Mouse (Mus musculus): ENCODE results near the gene Ebf4. TPM values are rescaled to one million over a fixed set of nuclear protein-coding genes. Genes with fewer than 3 reads are reported as not detected.
"Not testable (repeated sequence)": the region's sequence is repeated elsewhere in the genome, so short reads cannot be mapped to it uniquely, and the experiment has no call there.

Gene Ebf4
- polyA plus RNA-seq, 1 experiment from 2014 or later: 2.3 TPM

DNA sequence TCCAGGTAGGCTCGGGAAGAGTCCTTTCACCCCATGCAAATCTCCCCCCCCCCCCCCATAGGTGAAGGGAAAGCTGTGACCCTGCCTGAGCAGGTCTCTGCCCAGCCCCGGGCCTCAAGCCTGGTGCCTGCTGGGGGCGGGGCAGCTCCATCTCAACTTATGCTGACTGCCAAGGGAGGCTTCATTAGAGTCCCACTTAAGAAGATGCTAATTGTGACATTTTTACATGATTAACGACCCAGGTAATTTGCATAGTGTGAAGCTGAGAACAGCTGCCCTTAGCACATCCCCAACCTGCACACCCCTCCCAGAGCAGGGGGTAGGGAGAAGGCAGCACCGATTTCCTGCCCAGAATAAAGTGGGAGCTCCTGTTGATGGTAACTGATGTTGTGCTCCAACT is 63.9 kb downstream of the Ebf4 start:
- ATAC-seq (ENCODE audit: insufficient read depth) (no peak), DNase-seq (no peak)
- 16% methylated on average over 5 of the region's 5 CpGs for WGBS
- no peak overlapping the region for H3K27ac ChIP-seq (ENCODE audit: low read depth)
- no peak for TF ChIP-seq CTCF (IDR thresholded peaks at IDR 0.05; ENCODE audit: low read depth)
- no peaks in the 10 kb centered on the region for H3K9me3 ChIP-seq (ENCODE audit: low read depth, low read length)
- no peak overlapping the region for H3K9ac ChIP-seq
- no peaks in the 10 kb centered on the region for H3K36me3 ChIP-seq (ENCODE audit: insufficient read depth)
- H3K27me3 ChIP-seq (ENCODE audit: insufficient read depth, low read length): peaks cover 53% of the 10 kb centered on the region
- H3K4me1 ChIP-seq (ENCODE audit: insufficient read depth): no peaks in the 10 kb centered on the region
- H3K4me2 ChIP-seq: no peak overlapping the region
- H3K4me3 ChIP-seq (ENCODE audit: low read depth, low read length): no peak overlapping the region

DNA sequence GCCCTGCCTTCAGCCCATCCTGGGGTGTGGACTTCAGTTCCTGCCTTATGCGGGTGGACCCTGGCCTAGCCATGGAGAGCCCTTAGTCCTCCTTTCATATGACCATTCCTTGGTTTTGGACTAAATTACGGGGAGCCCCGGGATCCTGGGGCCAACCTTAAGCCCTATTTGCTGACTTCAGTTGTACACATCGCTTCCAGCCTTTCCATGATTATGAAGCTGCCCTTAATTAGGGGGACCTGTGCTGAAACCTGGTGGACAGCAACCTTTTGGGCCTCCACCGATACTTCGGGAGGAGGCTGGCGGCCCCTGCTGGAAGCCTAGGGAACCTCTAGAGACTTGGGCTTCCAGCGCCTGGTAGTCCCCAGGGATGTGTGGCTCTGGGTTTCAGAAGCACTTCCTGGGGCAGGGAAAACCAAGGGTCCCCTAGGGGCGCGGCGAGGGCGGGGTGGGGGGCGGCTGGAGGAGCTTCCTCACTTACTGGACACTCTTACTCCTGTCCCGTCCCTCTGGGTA is 67.6 kb downstream of the Ebf4 start:
- ATAC-seq (ENCODE audit: insufficient read depth): peak; percentile 36; the same call in 1 of the 2 replicates
- Histone ChIP-seq H3K4me1 (ENCODE audit: insufficient read depth) (0 out of 2 replicates have a peak, but pooled peaks cover 2% of the 10 kb centered on the region), H3K4me3 (ENCODE audit: low read depth, low read length) (no peak overlapping the region), H3K27me3 (ENCODE audit: insufficient read depth, low read length) (peaks cover 57% of the 10 kb centered on the region), H3K4me2 (no peak overlapping the region), H3K27ac (ENCODE audit: low read depth) (no peak overlapping the region), H3K9me3 (ENCODE audit: low read depth, low read length) (no peaks in the 10 kb centered on the region), H3K9ac (no peak overlapping the region), H3K36me3 (ENCODE audit: insufficient read depth) (no peaks in the 10 kb centered on the region)
- TF ChIP-seq CTCF (IDR thresholded peaks at IDR 0.05; ENCODE audit: low read depth): peak; percentile 81
- peak; percentile 84 for DNase-seq
- WGBS: 4% methylated on average over 14 of the region's 14 CpGs

DNA sequence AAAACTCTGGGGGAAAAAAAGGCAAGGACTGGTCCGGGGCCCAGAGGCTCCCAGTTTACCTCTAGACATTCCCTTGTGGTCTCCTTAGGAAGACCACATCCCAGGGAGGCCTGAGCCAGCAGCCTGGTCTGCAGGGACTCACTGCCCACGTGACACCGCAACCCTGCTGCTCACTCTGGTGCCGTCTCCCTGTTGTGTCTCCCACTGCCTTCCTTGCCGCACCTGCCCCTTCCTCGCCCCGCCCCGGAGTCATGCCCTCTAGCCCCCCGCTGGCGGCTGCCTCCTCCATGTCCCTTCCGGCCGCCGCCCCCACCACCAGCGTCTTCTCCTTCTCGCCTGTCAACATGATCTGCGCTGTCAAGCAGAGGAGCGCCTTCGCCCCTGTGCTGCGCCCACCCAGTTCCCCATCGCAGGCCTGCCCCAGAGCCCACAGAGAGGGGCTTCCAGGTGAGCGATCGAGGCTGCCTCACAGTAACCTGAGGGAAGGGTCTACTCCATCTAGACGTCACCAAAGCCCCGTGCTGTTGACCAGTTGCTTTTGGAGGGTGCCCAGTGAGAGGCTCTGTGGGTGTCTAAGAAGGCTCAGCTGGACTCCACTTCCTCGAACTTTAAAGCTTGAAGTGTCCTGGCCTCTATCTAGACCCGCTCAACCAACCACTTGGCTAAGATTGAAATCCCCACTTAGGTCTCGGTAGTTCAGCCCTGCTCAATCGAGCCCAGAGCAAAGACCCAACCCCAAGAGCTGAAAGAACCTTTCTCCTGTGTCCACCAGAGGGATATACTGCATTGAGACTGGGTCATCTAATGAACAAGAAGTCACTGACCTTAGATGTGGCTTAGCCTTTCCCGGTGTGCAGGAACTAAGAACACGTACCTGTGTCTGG is 70.5 kb downstream of the Ebf4 start:
- TF ChIP-seq CTCF (IDR thresholded peaks at IDR 0.05; ENCODE audit: low read depth): peak; percentile 27
- WGBS: 6% methylated on average over 30 of the region's 30 CpGs
- H3K27ac ChIP-seq (ENCODE audit: low read depth): no peak overlapping the region
- H3K9me3 ChIP-seq (ENCODE audit: low read depth, low read length): no peaks in the 10 kb centered on the region
- H3K27me3 ChIP-seq (ENCODE audit: insufficient read depth, low read length): peaks cover 36% of the 10 kb centered on the region
- H3K4me3 ChIP-seq (ENCODE audit: low read depth, low read length): peak overlapping the region; percentile 40
- 0 out of 2 replicates have a peak, but pooled peaks cover 2% of the 10 kb centered on the region for H3K4me1 ChIP-seq (ENCODE audit: insufficient read depth)
- H3K9ac ChIP-seq: peak overlapping the region; percentile 42
- DNase-seq (peak; percentile 48), ATAC-seq (ENCODE audit: insufficient read depth) (peak; percentile 51; the same call in 1 of the 2 replicates)
- no peaks in the 10 kb centered on the region for H3K36me3 ChIP-seq (ENCODE audit: insufficient read depth)
- H3K4me2 ChIP-seq: peak overlapping the region; percentile 65

DNA sequence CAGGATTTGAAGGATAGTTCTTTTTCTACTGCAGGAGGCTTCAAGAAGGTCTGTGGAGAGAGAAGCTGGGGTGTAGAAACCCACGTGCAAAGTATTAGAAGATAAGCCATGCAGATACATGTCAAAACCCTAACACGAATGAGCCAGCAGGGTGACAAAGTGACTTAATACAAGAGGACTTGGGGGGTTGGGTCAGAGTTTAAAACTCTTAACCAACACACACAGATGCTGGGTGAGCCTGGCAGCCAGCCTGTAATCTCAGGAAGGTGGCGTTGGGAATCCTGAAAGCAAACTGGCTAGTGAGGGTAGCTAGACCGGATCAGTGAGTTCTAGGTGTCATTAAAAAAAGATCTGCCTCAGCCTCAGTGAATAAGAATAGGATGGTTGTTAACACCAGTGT is 72.4 kb downstream of the Ebf4 start:
- no peak overlapping the region for H3K9ac ChIP-seq
- H3K4me2 ChIP-seq: no peak overlapping the region
- H3K9me3 ChIP-seq (ENCODE audit: low read depth, low read length): no peaks in the 10 kb centered on the region
- no peak overlapping the region for H3K4me3 ChIP-seq (ENCODE audit: low read depth, low read length)
- DNase-seq (no peak), ATAC-seq (ENCODE audit: insufficient read depth) (no peak)
- H3K4me1 ChIP-seq (ENCODE audit: insufficient read depth): 0 out of 2 replicates have a peak, but pooled peaks cover 2% of the 10 kb centered on the region
- no peak for TF ChIP-seq CTCF (IDR thresholded peaks at IDR 0.05; ENCODE audit: low read depth)
- H3K36me3 ChIP-seq (ENCODE audit: insufficient read depth): no peaks in the 10 kb centered on the region
- peaks cover 17% of the 10 kb centered on the region for H3K27me3 ChIP-seq (ENCODE audit: insufficient read depth, low read length)
- 54% methylated on average over 4 of the region's 4 CpGs for WGBS
- no peak overlapping the region for H3K27ac ChIP-seq (ENCODE audit: low read depth)

DNA sequence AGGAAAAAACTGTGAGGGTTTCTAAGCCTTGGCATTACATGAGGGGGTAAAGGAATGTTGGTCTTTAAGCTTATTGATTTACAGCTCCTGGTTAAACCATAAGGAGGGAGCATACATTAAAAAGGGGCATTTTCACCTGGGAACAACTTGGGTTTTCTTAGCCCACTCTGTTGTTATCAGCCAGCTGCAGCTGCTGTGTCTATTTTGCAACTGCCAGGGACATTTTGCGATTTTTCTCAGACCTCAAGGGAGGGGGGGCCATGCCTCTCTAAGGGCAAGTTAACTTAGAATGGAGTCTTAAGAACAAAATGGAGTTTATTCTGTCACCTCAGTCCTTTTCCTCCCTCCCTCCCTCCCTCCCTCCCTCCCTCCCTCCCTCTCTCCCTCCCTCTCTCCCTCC is 78.1 kb downstream of the Ebf4 start:
- WGBS: 18% methylated on average over 1 of the region's 1 CpGs
- not testable (repeated sequence) for H3K4me1 ChIP-seq (ENCODE audit: insufficient read depth); H3K27me3 ChIP-seq (ENCODE audit: insufficient read depth, low read length); ATAC-seq (ENCODE audit: insufficient read depth); H3K9me3 ChIP-seq (ENCODE audit: low read depth, low read length); H3K9ac ChIP-seq; H3K4me3 ChIP-seq (ENCODE audit: low read depth, low read length); H3K4me2 ChIP-seq; H3K27ac ChIP-seq (ENCODE audit: low read depth); DNase-seq; H3K36me3 ChIP-seq (ENCODE audit: insufficient read depth)

DNA sequence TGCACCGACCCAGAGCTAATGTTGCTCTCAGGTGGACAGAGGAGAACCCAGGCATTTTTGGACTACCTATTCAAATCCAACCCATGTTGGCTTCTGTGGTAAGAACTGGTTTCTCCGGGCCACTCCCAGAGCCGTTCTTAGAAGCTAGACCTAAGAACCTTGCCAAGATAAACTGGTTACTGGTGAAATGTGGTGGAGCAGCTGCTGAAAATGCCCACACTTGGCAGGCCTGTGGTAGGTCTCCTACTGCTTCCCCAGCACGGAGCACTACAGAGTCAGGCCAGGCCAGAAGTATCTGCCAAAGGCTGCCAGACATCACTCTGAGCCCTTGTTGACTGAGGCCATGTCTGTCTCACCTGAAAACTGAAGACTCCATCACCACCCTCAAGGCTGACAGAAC is 80.0 kb downstream of the Ebf4 start:
- no peak overlapping the region for H3K27ac ChIP-seq (ENCODE audit: low read depth)
- TF ChIP-seq CTCF (IDR thresholded peaks at IDR 0.05; ENCODE audit: low read depth): no peak
- no peaks in the 10 kb centered on the region for H3K9me3 ChIP-seq (ENCODE audit: low read depth, low read length)
- H3K9ac ChIP-seq: no peak overlapping the region
- no peak overlapping the region for H3K4me2 ChIP-seq
- ATAC-seq (ENCODE audit: insufficient read depth) (no peak), DNase-seq (no peak)
- H3K27me3 ChIP-seq (ENCODE audit: insufficient read depth, low read length): no peaks in the 10 kb centered on the region
- no peaks in the 10 kb centered on the region for H3K36me3 ChIP-seq (ENCODE audit: insufficient read depth)
- no peak overlapping the region for H3K4me3 ChIP-seq (ENCODE audit: low read depth, low read length)
- 66% methylated on average over 4 of the region's 4 CpGs for WGBS
- no peaks in the 10 kb centered on the region for H3K4me1 ChIP-seq (ENCODE audit: insufficient read depth)

DNA sequence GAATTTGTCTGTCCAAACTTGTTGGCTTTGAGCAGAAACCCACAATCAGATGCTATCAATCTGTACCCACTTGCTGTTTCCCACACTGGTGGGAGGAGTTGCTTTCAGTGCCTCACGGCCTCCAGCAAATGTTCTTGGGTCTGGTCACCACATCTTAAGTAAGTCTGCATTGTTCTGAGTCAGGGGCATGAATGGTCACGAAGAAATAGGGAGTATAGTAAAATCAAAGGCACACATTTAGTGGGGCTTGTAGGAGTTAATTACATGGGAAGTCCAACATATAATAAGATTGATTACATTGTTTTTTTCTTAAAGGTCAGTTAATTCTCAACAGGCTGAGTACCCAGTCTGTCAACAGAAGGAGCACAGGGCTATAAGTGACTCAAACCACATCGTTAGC is 88.2 kb downstream of the Ebf4 start:
- no peak overlapping the region for H3K4me2 ChIP-seq
- H3K36me3 ChIP-seq (ENCODE audit: insufficient read depth): no peaks in the 10 kb centered on the region
- 54% methylated on average over 3 of the region's 3 CpGs for WGBS
- H3K4me1 ChIP-seq (ENCODE audit: insufficient read depth): no peaks in the 10 kb centered on the region
- DNase-seq (no peak), ATAC-seq (ENCODE audit: insufficient read depth) (no peak)
- no peak overlapping the region for H3K4me3 ChIP-seq (ENCODE audit: low read depth, low read length)
- H3K9ac ChIP-seq: no peak overlapping the region
- no peaks in the 10 kb centered on the region for H3K9me3 ChIP-seq (ENCODE audit: low read depth, low read length)
- no peak overlapping the region for H3K27ac ChIP-seq (ENCODE audit: low read depth)
- H3K27me3 ChIP-seq (ENCODE audit: insufficient read depth, low read length): no peaks in the 10 kb centered on the region
- no peak for TF ChIP-seq CTCF (IDR thresholded peaks at IDR 0.05; ENCODE audit: low read depth)
